Mouse (Mus musculus): ENCODE measurements around the gene Atp13a3. TPM values are rescaled to one million over a fixed set of nuclear protein-coding genes. Genes with fewer than 3 reads are reported as not detected.

Gene Atp13a3
- polyA plus RNA-seq, 1 experiment, result 139 TPM

- Histone ChIP-seq H3K27me3 (ENCODE audit: control insufficient read depth, insufficient read depth, low read length, poor library complexity, severe bottlenecking) (no peaks in the 10 kb centered on the region), H3K4me1 (ENCODE audit: control insufficient read depth, insufficient read depth, low read length) (no peaks in the 10 kb centered on the region), H3K4me3 (ENCODE audit: low read depth, low read length) (no peak overlapping the region), H3K9me3 (replicated peaks; ENCODE audit: control insufficient read depth, insufficient read depth, low read length, poor library complexity, severe bottlenecking) (no peaks in the 10 kb centered on the region), H3K9ac (ENCODE audit: low read depth, poor library complexity, severe bottlenecking) (no peak overlapping the region), H3K27ac (ENCODE audit: insufficient read depth, low read length) (no peak overlapping the region), H3K36me3 (ENCODE audit: control insufficient read depth, insufficient read depth, low read length, poor library complexity, severe bottlenecking) (no peaks in the 10 kb centered on the region)
- TF ChIP-seq POLR2A (IDR thresholded peaks at IDR 0.05; ENCODE audit: insufficient read depth, low read length), result no peak
- no peak for TF ChIP-seq EP300 (IDR thresholded peaks at IDR 0.05; ENCODE audit: insufficient read depth, low read depth, low read length)
- TF ChIP-seq CTCF (IDR thresholded peaks at IDR 0.05; ENCODE audit: low read depth, low read length), result no peak
Observed at GRCm38 (mm10) chr16:30427003-30427402, 21.2 kb upstream of the Atp13a3 start.

- Histone ChIP-seq H3K9ac (ENCODE audit: low read depth, poor library complexity, severe bottlenecking) (no peak overlapping the region), H3K27me3 (ENCODE audit: control insufficient read depth, insufficient read depth, low read length, poor library complexity, severe bottlenecking) (no peaks in the 10 kb centered on the region), H3K4me3 (ENCODE audit: low read depth, low read length) (no peak overlapping the region), H3K9me3 (replicated peaks; ENCODE audit: control insufficient read depth, insufficient read depth, low read length, poor library complexity, severe bottlenecking) (no peaks in the 10 kb centered on the region), H3K27ac (ENCODE audit: insufficient read depth, low read length) (no peak overlapping the region), H3K4me1 (ENCODE audit: control insufficient read depth, insufficient read depth, low read length) (no peaks in the 10 kb centered on the region), H3K36me3 (ENCODE audit: control insufficient read depth, insufficient read depth, low read length, poor library complexity, severe bottlenecking) (no peaks in the 10 kb centered on the region)
- no peak for TF ChIP-seq CTCF (IDR thresholded peaks at IDR 0.05; ENCODE audit: low read depth, low read length)
- no peak for TF ChIP-seq EP300 (IDR thresholded peaks at IDR 0.05; ENCODE audit: insufficient read depth, low read depth, low read length)
- TF ChIP-seq POLR2A (IDR thresholded peaks at IDR 0.05; ENCODE audit: insufficient read depth, low read length), result no peak
Observed at GRCm38 (mm10) chr16:30425980-30426379, 20.2 kb upstream of the Atp13a3 start.

GRCm38 (mm10) chr16:30424053-30424452, 18.3 kb upstream of the Atp13a3 start:
- no peak overlapping the region for H3K27ac ChIP-seq (ENCODE audit: insufficient read depth, low read length)
- no peaks in the 10 kb centered on the region for H3K4me1 ChIP-seq (ENCODE audit: control insufficient read depth, insufficient read depth, low read length)
- H3K9ac ChIP-seq (ENCODE audit: low read depth, poor library complexity, severe bottlenecking), result no peak overlapping the region
- TF ChIP-seq CTCF (IDR thresholded peaks at IDR 0.05; ENCODE audit: low read depth, low read length) (no peak), EP300 (IDR thresholded peaks at IDR 0.05; ENCODE audit: insufficient read depth, low read depth, low read length) (no peak), POLR2A (IDR thresholded peaks at IDR 0.05; ENCODE audit: insufficient read depth, low read length) (no peak)
- H3K36me3 ChIP-seq (ENCODE audit: control insufficient read depth, insufficient read depth, low read length, poor library complexity, severe bottlenecking), result no peaks in the 10 kb centered on the region
- no peak overlapping the region for H3K4me3 ChIP-seq (ENCODE audit: low read depth, low read length)
- no peaks in the 10 kb centered on the region for H3K27me3 ChIP-seq (ENCODE audit: control insufficient read depth, insufficient read depth, low read length, poor library complexity, severe bottlenecking)
- no peaks in the 10 kb centered on the region for H3K9me3 ChIP-seq (replicated peaks; ENCODE audit: control insufficient read depth, insufficient read depth, low read length, poor library complexity, severe bottlenecking)

- Histone ChIP-seq H3K27me3 (ENCODE audit: control insufficient read depth, insufficient read depth, low read length, poor library complexity, severe bottlenecking) (no peaks in the 10 kb centered on the region), H3K4me1 (ENCODE audit: control insufficient read depth, insufficient read depth, low read length) (no peaks in the 10 kb centered on the region), H3K27ac (ENCODE audit: insufficient read depth, low read length) (no peak overlapping the region), H3K36me3 (ENCODE audit: control insufficient read depth, insufficient read depth, low read length, poor library complexity, severe bottlenecking) (no peaks in the 10 kb centered on the region), H3K9ac (ENCODE audit: low read depth, poor library complexity, severe bottlenecking) (no peak overlapping the region), H3K4me3 (ENCODE audit: low read depth, low read length) (no peak overlapping the region), H3K9me3 (replicated peaks; ENCODE audit: control insufficient read depth, insufficient read depth, low read length, poor library complexity, severe bottlenecking) (no peaks in the 10 kb centered on the region)
- TF ChIP-seq POLR2A (IDR thresholded peaks at IDR 0.05; ENCODE audit: insufficient read depth, low read length) (no peak), CTCF (IDR thresholded peaks at IDR 0.05; ENCODE audit: low read depth, low read length) (no peak), EP300 (IDR thresholded peaks at IDR 0.05; ENCODE audit: insufficient read depth, low read depth, low read length) (no peak)
Observed at GRCm38 (mm10) chr16:30416707-30417106, 10.9 kb upstream of the Atp13a3 start.

- H3K9me3 ChIP-seq (replicated peaks; ENCODE audit: control insufficient read depth, insufficient read depth, low read length, poor library complexity, severe bottlenecking), result no peaks in the 10 kb centered on the region
- H3K27me3 ChIP-seq (ENCODE audit: control insufficient read depth, insufficient read depth, low read length, poor library complexity, severe bottlenecking), result no peaks in the 10 kb centered on the region
- H3K4me1 ChIP-seq (ENCODE audit: control insufficient read depth, insufficient read depth, low read length), result no peaks in the 10 kb centered on the region
- H3K4me3 ChIP-seq (ENCODE audit: low read depth, low read length), result no peak overlapping the region
- H3K36me3 ChIP-seq (ENCODE audit: control insufficient read depth, insufficient read depth, low read length, poor library complexity, severe bottlenecking), result no peaks in the 10 kb centered on the region
- H3K27ac ChIP-seq (ENCODE audit: insufficient read depth, low read length), result no peak overlapping the region
- no peak overlapping the region for H3K9ac ChIP-seq (ENCODE audit: low read depth, poor library complexity, severe bottlenecking)
- TF ChIP-seq EP300 (IDR thresholded peaks at IDR 0.05; ENCODE audit: insufficient read depth, low read depth, low read length) (no peak), POLR2A (IDR thresholded peaks at IDR 0.05; ENCODE audit: insufficient read depth, low read length) (no peak), CTCF (IDR thresholded peaks at IDR 0.05; ENCODE audit: low read depth, low read length) (no peak)
Observed at GRCm38 (mm10) chr16:30416284-30416683, 10.5 kb upstream of the Atp13a3 start.

GRCm38 (mm10) chr16:30412680-30413079, 6.9 kb upstream of the Atp13a3 start:
- H3K4me1 ChIP-seq (ENCODE audit: control insufficient read depth, insufficient read depth, low read length), result no peaks in the 10 kb centered on the region
- TF ChIP-seq POLR2A (IDR thresholded peaks at IDR 0.05; ENCODE audit: insufficient read depth, low read length), result no peak
- TF ChIP-seq CTCF (IDR thresholded peaks at IDR 0.05; ENCODE audit: low read depth, low read length), result no peak
- no peak for TF ChIP-seq EP300 (IDR thresholded peaks at IDR 0.05; ENCODE audit: insufficient read depth, low read depth, low read length)
- no peaks in the 10 kb centered on the region for H3K27me3 ChIP-seq (ENCODE audit: control insufficient read depth, insufficient read depth, low read length, poor library complexity, severe bottlenecking)
- H3K9me3 ChIP-seq (replicated peaks; ENCODE audit: control insufficient read depth, insufficient read depth, low read length, poor library complexity, severe bottlenecking), result no peaks in the 10 kb centered on the region
- no peak overlapping the region for H3K27ac ChIP-seq (ENCODE audit: insufficient read depth, low read length)
- no peak overlapping the region for H3K4me3 ChIP-seq (ENCODE audit: low read depth, low read length)
- H3K9ac ChIP-seq (ENCODE audit: low read depth, poor library complexity, severe bottlenecking), result no peak overlapping the region
- no peaks in the 10 kb centered on the region for H3K36me3 ChIP-seq (ENCODE audit: control insufficient read depth, insufficient read depth, low read length, poor library complexity, severe bottlenecking)
